Mouse (Mus musculus) gastrocnemius, postnatal 14 days (tissue): ENCODE data around the gene Mettl15. TPM values are rescaled to one million over a fixed set of nuclear protein-coding genes. Genes with fewer than 3 reads are reported as not detected.
"Not testable (repeated sequence)": the region's sequence is repeated elsewhere in the genome, so short reads cannot be mapped to it uniquely, and the experiment has no call there.

Experiments
- DNase-seq: peaks from one replicate; pipeline ENCODE4 v3.0.0; 2021; ENCODE audit warnings: mixed read lengths
- intact Hi-C: fragments of 180-260 bp; cut with DNase I; formaldehyde crosslinking; loops from one replicate; pipeline ENCODE4 v1.15.1; 2025; ENCODE audit warnings: low total_unique reads
- long read RNA-seq, 2 experiments: library from polyadenylated mRNA; stranded (forward); transcript quantifications; one replicate each; pipeline ENCODE4 v2.0.0; 2021
- total RNA-seq, 2 experiments: library from RNA; stranded (reverse); gene quantifications; 2 replicates each; pipeline ENCODE4 v1.2.3; 2021

The Mettl15 gene
- total RNA-seq, result 1 to 10 TPM; 9.5 TPM
- long read RNA-seq, experiment 1, transcript Mettl15-201 (6 exons, 1,894 nt), result major isoform, 14 of 21 reads
- long read RNA-seq, experiment 1, partial matches to known transcripts, result 1 of 21 reads
- long read RNA-seq, experiment 1, other reads (novel, unspliced or antisense), result 6 of 21 reads
- long read RNA-seq, experiment 2, transcript Mettl15-201 (6 exons, 1,894 nt), result major isoform, 5 of 12 reads
- long read RNA-seq, experiment 2, partial matches to known transcripts, result 1 of 12 reads
- long read RNA-seq, experiment 2, other reads (novel, unspliced or antisense), result 6 of 12 reads

DNA sequence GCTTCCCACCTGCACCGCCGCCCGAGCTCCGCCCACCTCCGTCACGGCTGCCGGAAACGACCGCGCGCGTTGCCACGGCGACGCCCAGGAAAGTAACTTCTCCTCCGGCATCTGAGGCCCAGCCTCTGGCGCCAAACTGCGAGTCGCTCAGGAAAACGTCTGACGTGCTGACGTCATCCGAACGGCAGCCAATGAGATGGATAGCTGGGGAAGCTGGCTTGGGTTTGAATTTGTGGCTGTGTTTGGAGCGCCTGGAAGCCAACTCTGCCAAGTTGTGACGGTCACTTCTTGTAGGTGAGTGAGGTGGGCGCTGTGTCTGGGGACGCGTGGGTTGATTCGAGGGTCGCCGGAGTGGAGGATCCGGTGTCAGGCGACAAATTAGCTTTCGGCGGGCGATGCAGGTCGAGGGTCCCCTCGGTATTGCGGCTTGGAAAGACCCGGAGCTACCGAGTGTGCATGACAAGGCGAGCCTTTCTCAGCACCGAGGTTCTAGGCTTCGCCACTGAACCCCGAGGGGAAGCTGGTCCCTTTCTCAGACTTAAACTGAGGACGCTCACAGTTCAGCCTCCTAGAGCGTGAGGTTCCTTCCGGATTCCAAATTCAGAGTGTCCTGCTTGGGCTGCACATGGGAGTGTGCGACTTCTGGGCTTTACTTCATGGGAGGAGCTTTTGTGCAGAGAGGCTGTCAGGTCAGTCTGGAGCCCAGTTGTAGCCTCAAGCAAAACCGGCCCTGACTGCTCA lies at the start of gene Mettl15, which contains the start of gene Kif18a:
Mettl15 (minus strand) TSS at position 149 of the 741 bp plus-strand sequence.
Kif18a (plus strand) TSS at position 139 of the 741 bp plus-strand sequence.
- peak; percentile 95 for DNase-seq
- intact Hi-C loops, result no loop called here

DNA sequence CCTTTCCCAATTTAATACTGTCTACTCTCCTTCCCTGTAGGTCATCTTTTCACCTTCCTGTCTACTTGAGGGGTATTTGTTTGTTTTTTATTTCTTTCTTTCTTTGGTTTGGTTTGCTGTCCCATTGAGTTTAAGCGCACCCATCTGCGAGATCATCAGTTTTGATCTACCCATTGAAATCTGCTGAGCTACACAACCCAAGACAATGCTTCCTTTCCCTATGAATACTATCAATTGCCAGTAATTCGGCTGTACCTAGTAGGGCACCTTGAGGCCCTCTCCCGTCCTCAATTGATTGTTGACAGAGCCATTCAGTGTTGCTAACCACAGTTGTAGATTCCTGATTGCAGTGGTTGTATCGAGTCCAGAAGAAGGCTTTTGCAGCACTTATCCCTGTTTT lies 30.8 kb upstream of the Mettl15 start:
- intact Hi-C loops, result no loop called here
- no peak for DNase-seq

GRCm38 (mm10) chr2:109303638-109304037 lies 23.1 kb upstream of the Mettl15 start:
- intact Hi-C loops, result no loop called here
- no peak for DNase-seq

DNA sequence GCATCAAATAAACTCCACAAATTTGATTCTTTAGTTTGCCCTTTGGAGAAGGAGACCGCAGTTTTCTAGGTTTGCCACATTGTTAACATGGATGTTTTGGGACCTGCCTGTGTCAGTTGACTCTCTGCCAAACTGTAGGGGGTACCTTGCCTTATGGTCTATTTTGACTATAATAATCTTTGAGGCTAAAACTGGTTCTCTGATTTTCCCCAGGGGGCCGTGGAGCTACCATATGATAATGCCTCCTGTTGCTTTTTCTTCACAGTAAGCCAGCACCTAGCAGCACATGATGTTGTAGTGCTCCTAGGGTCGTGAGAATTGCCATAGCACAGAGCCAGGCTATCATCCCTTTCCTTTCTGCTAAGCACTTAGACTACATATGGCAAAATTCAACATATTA lies 21.7 kb upstream of the Mettl15 start:
- intact Hi-C loops, result no loop called here
- no peak for DNase-seq

DNA sequence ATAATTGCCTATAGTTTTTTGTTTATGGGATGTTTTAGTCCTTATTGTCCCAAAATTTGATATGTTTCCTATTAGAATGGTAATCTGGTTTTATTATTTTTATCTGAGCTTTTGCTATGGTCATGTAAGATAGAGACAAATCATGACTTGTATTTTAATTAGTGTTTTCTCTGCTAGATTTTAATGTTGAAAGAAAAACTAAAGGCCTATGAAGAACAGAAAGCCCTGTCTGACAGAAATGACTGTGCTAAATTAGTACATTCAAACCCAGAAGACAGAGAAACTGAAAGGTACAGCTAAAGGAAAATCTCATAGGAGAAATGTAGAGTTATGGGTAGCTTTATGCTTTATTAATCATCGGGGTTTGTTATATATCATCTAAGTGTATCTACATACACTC lies 17.6 kb upstream of the Mettl15 start:
- intact Hi-C loops, result no loop called here
- no peak for DNase-seq

GRCm38 (mm10) chr2:109296264-109296663 lies 15.7 kb upstream of the Mettl15 start:
- intact Hi-C loops, result no loop called here
- DNase-seq, result no peak

DNA sequence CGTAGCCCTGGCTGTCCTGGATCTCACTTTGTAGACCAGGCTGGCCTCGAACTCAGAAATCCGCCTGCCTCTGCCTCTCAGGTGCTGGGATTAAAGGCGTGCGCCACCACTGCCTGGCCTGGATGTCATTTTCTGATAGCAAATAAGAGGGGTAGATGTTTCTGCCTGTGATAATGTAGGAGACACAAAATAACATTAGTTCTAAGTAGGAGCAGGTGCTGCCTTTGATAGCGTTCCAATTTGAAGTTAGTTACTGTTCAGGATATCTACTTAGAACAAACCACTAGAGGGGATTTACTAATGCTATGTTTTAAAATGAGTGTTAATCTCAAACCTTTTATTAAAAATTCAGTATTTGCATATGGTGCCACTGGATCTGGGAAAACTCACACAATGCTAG lies 8.8 kb upstream of the Mettl15 start:
- intact Hi-C loops, result no loop called here
- DNase-seq, result no peak

DNA sequence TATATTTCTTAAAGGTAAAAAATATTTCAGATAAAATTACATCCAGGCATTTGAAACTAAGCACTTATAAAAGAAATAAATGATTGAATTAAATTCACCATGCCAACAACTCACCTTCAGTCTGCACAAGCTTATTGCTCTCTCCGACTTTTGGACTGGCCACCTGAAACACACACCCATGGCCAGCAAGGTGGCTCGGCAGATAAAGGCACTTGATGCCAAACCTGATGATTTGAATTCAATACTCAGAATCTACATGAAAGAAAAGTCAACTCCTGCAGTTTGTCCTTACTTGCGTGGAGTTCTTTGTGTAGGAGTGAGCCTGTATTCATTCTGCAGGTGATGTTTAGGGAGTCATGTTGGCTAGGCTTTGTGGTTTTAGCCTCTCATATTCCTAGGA lies 3.6 kb upstream of the Mettl15 start:
- DNase-seq, result no peak
- intact Hi-C loops, result no loop called here

- no peak for DNase-seq
- intact Hi-C loops, result no loop called here
Measured at GRCm38 (mm10) chr2:109281341-109281690, 768 bp upstream of the Mettl15 start.

DNA sequence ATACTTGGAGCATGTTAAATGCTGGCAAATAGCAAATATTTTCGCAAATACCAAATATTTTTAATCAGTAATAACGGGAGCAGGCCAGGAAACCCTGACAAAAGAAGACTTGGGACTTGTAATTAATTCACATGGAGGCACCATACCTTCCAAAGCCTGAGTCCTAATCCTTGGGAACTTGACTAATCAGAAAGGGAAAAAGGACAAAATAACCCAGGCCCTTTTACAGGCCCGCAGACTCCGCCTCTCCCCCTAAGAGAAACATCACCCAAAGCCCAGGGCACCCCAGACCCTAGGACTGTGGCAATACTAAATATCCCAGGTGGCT lies 312 bp downstream of the Mettl15 start:
- intact Hi-C loops, result no loop called here
- DNase-seq, result no peak

- intact Hi-C loops, result no loop called here
- DNase-seq, result peak; percentile 7
Measured at GRCm38 (mm10) chr2:109278036-109278435, 2.5 kb downstream of the Mettl15 start.

GRCm38 (mm10) chr2:109277593-109277992 lies 3.0 kb downstream of the Mettl15 start:
- no peak for DNase-seq
- intact Hi-C loops, result no loop called here

- DNase-seq, result no peak
- intact Hi-C loops, result no loop called here
Measured at GRCm38 (mm10) chr2:109273098-109273497, 7.5 kb downstream of the Mettl15 start.

DNA sequence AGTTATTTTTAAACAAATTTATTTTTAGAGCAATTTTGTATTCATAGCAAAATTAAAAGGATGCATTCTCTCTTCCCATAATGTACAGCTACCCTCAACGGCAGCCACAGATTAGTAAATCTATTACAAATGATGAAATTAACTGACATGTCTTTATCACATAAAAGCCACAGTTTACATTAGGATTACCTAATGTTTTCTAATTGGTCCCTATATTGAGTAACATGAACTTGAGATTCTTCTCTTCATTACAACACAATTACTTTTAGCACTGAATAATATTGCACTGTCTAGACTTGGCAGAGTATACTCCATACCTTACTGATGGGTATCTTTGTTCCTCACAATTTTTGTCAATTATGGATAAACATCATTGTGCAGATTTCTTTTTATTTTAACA lies 17.8 kb downstream of the Mettl15 start:
- intact Hi-C loops, result no loop called here
- no peak for DNase-seq

- intact Hi-C loops, result no loop called here
- no peak for DNase-seq
Measured at GRCm38 (mm10) chr2:109241947-109242346, 38.6 kb downstream of the Mettl15 start.

DNA sequence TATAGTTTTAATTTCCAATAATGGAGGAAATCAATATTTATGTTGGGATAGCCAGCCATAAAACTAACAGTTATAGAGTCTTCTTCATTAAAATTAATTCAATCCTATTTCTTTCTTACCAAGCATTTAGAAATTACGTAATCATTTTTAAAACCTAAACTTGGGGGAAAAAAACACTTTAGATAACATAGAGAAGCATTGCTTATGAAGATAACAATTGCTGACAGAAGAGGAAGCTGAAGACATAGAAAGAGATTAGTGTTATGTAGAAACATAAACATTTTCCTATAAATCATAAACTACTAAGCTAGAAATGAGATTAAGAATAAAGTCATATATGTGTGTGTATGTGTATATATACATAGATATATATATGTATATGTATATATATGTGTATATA lies 44.8 kb downstream of the Mettl15 start:
- DNase-seq, result no peak
- intact Hi-C loops, result no loop called here

DNA sequence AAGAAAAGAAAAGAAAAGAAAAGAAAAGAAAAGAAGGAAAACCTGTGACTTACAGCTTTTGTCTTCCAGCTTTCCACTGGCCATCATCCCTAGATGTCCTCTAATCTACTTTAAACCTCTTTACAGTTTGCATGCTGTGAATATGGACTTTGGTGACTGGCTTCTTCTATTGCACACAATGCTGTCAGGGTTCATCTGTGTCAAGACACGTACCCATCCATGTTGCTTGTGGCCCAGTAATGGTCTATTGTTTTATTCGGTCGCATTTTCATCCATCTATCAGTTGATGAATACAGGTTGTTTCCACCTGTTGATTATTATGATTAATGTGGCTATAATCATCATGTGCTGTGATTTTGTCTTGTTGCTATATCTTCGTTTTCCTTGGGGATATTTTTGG lies 46.7 kb downstream of the Mettl15 start:
- DNase-seq, result no peak
- intact Hi-C loops, result no loop called here

GRCm38 (mm10) chr2:109230443-109230842 lies 50.1 kb downstream of the Mettl15 start:
- no peak for DNase-seq
- intact Hi-C loops, result no loop called here

DNA sequence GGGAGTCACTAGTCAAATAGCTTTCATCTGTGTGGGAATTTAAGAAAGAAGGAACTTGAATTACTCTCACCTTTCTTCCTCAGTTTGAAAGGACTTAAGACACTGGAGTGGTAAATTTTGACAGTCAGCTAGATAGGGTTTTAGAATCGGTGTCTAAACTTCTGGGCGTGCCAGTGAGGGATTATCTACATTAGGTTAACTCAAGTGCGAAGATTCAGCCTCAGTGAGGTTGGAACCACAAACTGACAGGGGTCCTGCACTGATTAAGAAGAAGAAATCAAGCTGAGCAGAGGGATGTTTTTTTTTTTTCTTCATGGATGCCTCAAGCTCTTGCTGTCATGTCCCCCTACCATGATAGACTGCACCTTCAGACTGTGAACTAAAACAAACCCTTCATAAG lies 53.4 kb downstream of the Mettl15 start:
- intact Hi-C loops, result no loop called here
- no peak for DNase-seq

- no peak for DNase-seq
- intact Hi-C loops, result no loop called here
Measured at GRCm38 (mm10) chr2:109221470-109221869, 59.1 kb downstream of the Mettl15 start.

DNA sequence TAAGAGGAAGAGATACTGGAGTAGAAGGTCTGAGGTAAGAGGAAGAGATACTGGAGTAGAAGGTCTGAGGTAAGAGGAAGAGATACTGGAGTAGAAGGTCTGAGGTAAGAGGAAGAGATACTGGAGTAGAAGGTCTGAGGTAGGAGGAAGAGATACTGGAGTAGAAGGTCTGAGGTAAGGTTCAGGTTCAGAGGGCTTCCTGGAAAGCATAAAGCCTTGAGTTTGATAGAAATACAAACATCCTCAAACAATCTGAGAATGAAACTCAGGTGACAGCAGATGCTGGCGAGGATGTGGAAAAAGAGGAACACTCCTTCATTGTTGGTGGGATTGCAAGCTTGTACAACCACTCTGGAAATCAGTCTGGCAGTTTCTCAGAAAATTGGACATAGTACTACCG lies 63.9 kb downstream of the Mettl15 start:
- DNase-seq, intact Hi-C loops: not testable (repeated sequence)
